Mouse (Mus musculus): ENCODE measurements around the gene Gpx8. TPM values are rescaled to one million over a fixed set of nuclear protein-coding genes. Genes with fewer than 3 reads are reported as not detected.
A peak's percentile ranks its signal among the peaks of the same experiment; 100 is the strongest.
"Not testable (repeated sequence)": the region's sequence is repeated elsewhere in the genome, so short reads cannot be mapped to it uniquely, and the experiment has no call there.

Gpx8 gene
- polyA plus RNA-seq, 1 experiment from 2014 or later = 17.3 TPM

DNA sequence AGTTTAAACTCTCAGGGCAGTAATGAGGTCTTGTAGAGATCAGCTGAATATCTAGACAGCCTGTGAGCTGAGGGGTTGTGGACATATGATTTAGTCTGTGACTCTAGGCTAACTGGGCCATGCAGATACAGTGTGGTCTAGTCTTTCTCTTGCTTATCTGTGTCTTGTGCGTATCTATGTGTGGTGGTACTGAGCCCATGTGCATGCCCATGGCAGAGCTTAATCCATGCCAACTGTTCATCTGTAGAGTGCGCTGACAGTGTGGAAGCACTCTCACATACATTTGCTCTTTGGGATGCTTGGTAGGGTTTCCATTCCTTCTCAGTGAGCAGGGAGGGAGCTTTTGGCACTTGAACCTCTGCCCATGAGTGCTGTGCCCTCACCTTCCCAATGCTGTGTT is 24.7 kb downstream of the Gpx8 start:
- no peaks in the 10 kb centered on the region for H3K36me3 ChIP-seq
- H3K4me3 ChIP-seq = no peak overlapping the region
- H3K27me3 ChIP-seq (replicated peaks) = peaks cover 21% of the 10 kb centered on the region
- ATAC-seq = 0 out of 2 replicates have a peak, but pooled peaks have one; percentile 21
- 0 out of 2 replicates have a peak, but pooled peaks cover 3% of the 10 kb centered on the region for H3K4me1 ChIP-seq
- 63% methylated on average over 2 of the region's 2 CpGs for WGBS (ENCODE audit: insufficient replicate concordance)
- no peak overlapping the region for H3K9ac ChIP-seq
- no peaks in the 10 kb centered on the region for H3K9me3 ChIP-seq (replicated peaks)
- H3K27ac ChIP-seq = no peak overlapping the region
- 0 out of 2 replicates have a peak overlapping the region, but pooled peaks have one; percentile 8 for H3K4me2 ChIP-seq

- peak overlapping the region; percentile 65 for H3K4me2 ChIP-seq
- peak overlapping the region; percentile 44; the same call in 1 of the 2 replicates for H3K9ac ChIP-seq
- 29% methylated on average over 19 of the region's 20 CpGs for WGBS (ENCODE audit: insufficient replicate concordance)
Measured at GRCm38 (mm10) chr13:113013174-113013953, 32.8 kb downstream of the Gpx8 start.

GRCm38 (mm10) chr13:113012683-113013082 is 33.5 kb downstream of the Gpx8 start:
- Histone ChIP-seq H3K9me3 (replicated peaks) (no peaks in the 10 kb centered on the region), H3K4me2 (peak overlapping the region; percentile 65), H3K27me3 (replicated peaks) (no peaks in the 10 kb centered on the region; the same call in 1 of the 2 replicates), H3K36me3 (no peaks in the 10 kb centered on the region), H3K4me3 (no peak overlapping the region), H3K9ac (no peak overlapping the region), H3K4me1 (no peaks in the 10 kb centered on the region), H3K27ac (no peak overlapping the region)
- ATAC-seq = no peak
- 75% methylated on average over 6 of the region's 6 CpGs for WGBS (ENCODE audit: insufficient replicate concordance)

More at GRCm38 (mm10) chr13:113013174-113013953, 32.8 kb downstream of the Gpx8 start:
- H3K9me3 ChIP-seq (replicated peaks); H3K27me3 ChIP-seq (replicated peaks); H3K36me3 ChIP-seq; ATAC-seq; H3K27ac ChIP-seq; H3K4me1 ChIP-seq: not testable (repeated sequence)
- peak overlapping the region; percentile 49 for H3K4me3 ChIP-seq

GRCm38 (mm10) chr13:113000576-113001318 is 45.5 kb downstream of the Gpx8 start:
- H3K27me3 ChIP-seq (replicated peaks) = peaks cover 70% of the 10 kb centered on the region

DNA sequence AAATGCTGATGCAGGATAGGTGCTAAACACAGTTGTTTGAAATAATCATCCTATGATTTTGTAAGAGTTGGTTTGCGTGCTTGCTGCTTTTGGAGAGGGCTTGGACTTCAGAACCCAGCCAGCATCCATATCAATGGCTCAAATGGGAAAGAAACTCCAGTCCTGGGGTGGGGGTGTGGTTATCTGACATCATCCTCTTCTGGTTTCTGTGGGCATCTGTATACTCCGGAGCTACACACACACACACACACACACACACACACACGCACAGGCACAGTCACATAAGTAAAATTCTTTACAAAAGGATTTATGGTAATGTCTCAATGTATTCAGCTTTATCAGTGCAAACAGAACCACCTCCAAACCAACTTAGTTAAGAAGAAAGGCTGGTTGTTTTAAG is 46.1 kb downstream of the Gpx8 start:
- 55% methylated on average over 3 of the region's 3 CpGs for WGBS (ENCODE audit: insufficient replicate concordance)
- no peaks in the 10 kb centered on the region for H3K36me3 ChIP-seq
- no peak overlapping the region for H3K4me3 ChIP-seq
- no peaks in the 10 kb centered on the region for H3K9me3 ChIP-seq (replicated peaks)
- no peak for ATAC-seq
- H3K27ac ChIP-seq = no peak overlapping the region
- H3K27me3 ChIP-seq (replicated peaks) = peaks cover 76% of the 10 kb centered on the region
- 0 out of 2 replicates have a peak, but pooled peaks cover 6% of the 10 kb centered on the region for H3K4me1 ChIP-seq
- H3K4me2 ChIP-seq = no peak overlapping the region
- H3K9ac ChIP-seq = no peak overlapping the region

More at GRCm38 (mm10) chr13:113000576-113001318, 45.5 kb downstream of the Gpx8 start:
- Histone ChIP-seq H3K36me3 (no peaks in the 10 kb centered on the region), H3K9me3 (replicated peaks) (no peaks in the 10 kb centered on the region), H3K4me2 (no peak overlapping the region), H3K4me3 (no peak overlapping the region), H3K27ac (no peak overlapping the region), H3K4me1 (0 out of 2 replicates have a peak, but pooled peaks cover 6% of the 10 kb centered on the region), H3K9ac (no peak overlapping the region)
- WGBS (ENCODE audit: insufficient replicate concordance) = 47% methylated on average over 9 of the region's 9 CpGs
- ATAC-seq = no peak

- ATAC-seq = no peak
- Histone ChIP-seq H3K9me3 (replicated peaks) (no peaks in the 10 kb centered on the region), H3K27ac (no peak overlapping the region), H3K27me3 (replicated peaks) (peaks cover 91% of the 10 kb centered on the region), H3K4me3 (peak overlapping the region; percentile 32), H3K36me3 (no peaks in the 10 kb centered on the region), H3K9ac (no peak overlapping the region; the same call in 1 of the 2 replicates), H3K4me1 (peaks cover 13% of the 10 kb centered on the region), H3K4me2 (peak overlapping the region; percentile 54)
- WGBS (ENCODE audit: insufficient replicate concordance) = 2% methylated on average over 46 of the region's 46 CpGs
Measured at GRCm38 (mm10) chr13:112998427-112999201, 47.6 kb downstream of the Gpx8 start.

- ATAC-seq = no peak
Measured at GRCm38 (mm10) chr13:112997369-112997768, 48.8 kb downstream of the Gpx8 start.

GRCm38 (mm10) chr13:112996407-112996806 is 49.8 kb downstream of the Gpx8 start:
- Histone ChIP-seq H3K4me2 (no peak overlapping the region), H3K9ac (no peak overlapping the region), H3K27me3 (replicated peaks) (peaks cover 94% of the 10 kb centered on the region), H3K4me3 (no peak overlapping the region), H3K36me3 (no peaks in the 10 kb centered on the region), H3K9me3 (replicated peaks) (no peaks in the 10 kb centered on the region), H3K4me1 (peaks cover 16% of the 10 kb centered on the region), H3K27ac (no peak overlapping the region)
- ATAC-seq = no peak
- 44% methylated on average over 4 of the region's 4 CpGs for WGBS (ENCODE audit: insufficient replicate concordance)

More at GRCm38 (mm10) chr13:112997369-112997768, 48.8 kb downstream of the Gpx8 start:
- no peak overlapping the region for H3K9ac ChIP-seq
- no peaks in the 10 kb centered on the region for H3K9me3 ChIP-seq (replicated peaks)
- H3K27ac ChIP-seq = no peak overlapping the region
- peaks cover 97% of the 10 kb centered on the region for H3K27me3 ChIP-seq (replicated peaks)
- H3K36me3 ChIP-seq = no peaks in the 10 kb centered on the region
- H3K4me2 ChIP-seq = no peak overlapping the region
- no peak overlapping the region for H3K4me3 ChIP-seq
- peaks cover 16% of the 10 kb centered on the region for H3K4me1 ChIP-seq
- 52% methylated on average over 6 of the region's 6 CpGs for WGBS (ENCODE audit: insufficient replicate concordance)

GRCm38 (mm10) chr13:112994191-112994590 is 52.0 kb downstream of the Gpx8 start:
- Histone ChIP-seq H3K27ac (no peak overlapping the region), H3K9me3 (replicated peaks) (no peaks in the 10 kb centered on the region), H3K36me3 (no peaks in the 10 kb centered on the region), H3K4me3 (peak overlapping the region; percentile 40), H3K27me3 (replicated peaks) (peaks cover 98% of the 10 kb centered on the region), H3K4me2 (peak overlapping the region; percentile 66), H3K9ac (no peak overlapping the region), H3K4me1 (peaks cover 16% of the 10 kb centered on the region)
- ATAC-seq = 0 out of 2 replicates have a peak, but pooled peaks have one; percentile 13
- WGBS (ENCODE audit: insufficient replicate concordance) = under 1% methylated on average over 25 of the region's 25 CpGs

GRCm38 (mm10) chr13:112993531-112994152 is 52.6 kb downstream of the Gpx8 start, which contains the start of gene Mcidas:
TSS of gene Mcidas (plus strand) at chr13:112993845.
- H3K9me3 ChIP-seq (replicated peaks) = no peaks in the 10 kb centered on the region
- H3K36me3 ChIP-seq = no peaks in the 10 kb centered on the region
- H3K27me3 ChIP-seq (replicated peaks) = peaks cover 98% of the 10 kb centered on the region
- no peak within 1 kb of the TSS for H3K27ac ChIP-seq
- peaks cover 14% of the 10 kb centered on the region for H3K4me1 ChIP-seq
- peak within 1 kb of the TSS; percentile 66 for H3K4me2 ChIP-seq
- peak within 1 kb of the TSS; percentile 40 for H3K4me3 ChIP-seq
- WGBS (ENCODE audit: insufficient replicate concordance) = under 1% methylated on average over 62 of the region's 63 CpGs
- H3K9ac ChIP-seq = no peak within 1 kb of the TSS
- 0 out of 2 replicates have a peak, but pooled peaks have one; percentile 31 for ATAC-seq

All from liver, embryonic 12.5 days (tissue).